Mouse (Mus musculus) hindbrain, embryonic 15.5 days (tissue): Measurements from ENCODE around the gene Zfp114. TPM values are rescaled to one million over a fixed set of nuclear protein-coding genes. Genes with fewer than 3 reads are reported as not detected.

Experiments
- ATAC-seq: fragments of 200-750 bp; cut with Nextera tagmentation; 2 replicates; pipeline ENCODE4 v1.8.0; 2017; ENCODE audit warnings: low read depth, moderate number of reproducible peaks, moderate TSS enrichment; ENCODE audit not compliant: low FRiP score
- H3K27ac ChIP-seq: fragments of 300-500 bp; sonication (generic); replicated peaks from 2 replicates; pipeline ENCODE4 v1.5.1; 2015; ENCODE audit warnings: mild to moderate bottlenecking, inconsistent platforms
- H3K27me3 ChIP-seq: fragments of 300-500 bp; sonication (generic); 2 replicates; pipeline ENCODE4 v1.6.1; 2015; ENCODE audit warnings: control low read depth, inconsistent platforms
- H3K36me3 ChIP-seq: fragments of 300-500 bp; sonication (generic); 2 replicates; pipeline ENCODE4 v1.6.1; 2015; ENCODE audit warnings: control low read depth, inconsistent platforms
- H3K4me1 ChIP-seq: fragments of 300-500 bp; sonication (generic); replicated peaks from 2 replicates; pipeline ENCODE4 v1.6.1; 2015; ENCODE audit warnings: control low read depth, inconsistent platforms
- H3K4me2 ChIP-seq: fragments of 300-500 bp; sonication (generic); 2 replicates; pipeline ENCODE4 v1.6.1; 2015; ENCODE audit warnings: moderate library complexity, mild to moderate bottlenecking, inconsistent platforms
- H3K4me3 ChIP-seq: fragments of 300-500 bp; sonication (generic); 2 replicates; pipeline ENCODE4 v1.5.1; 2015; ENCODE audit warnings: mild to moderate bottlenecking, inconsistent platforms
- H3K9ac ChIP-seq: fragments of 300-500 bp; sonication (generic); 2 replicates; pipeline ENCODE4 v1.6.1; 2015; ENCODE audit warnings: inconsistent platforms
- H3K9me3 ChIP-seq: fragments of 300-500 bp; sonication (generic); 2 replicates; pipeline ENCODE4 v1.6.1; 2016; ENCODE audit warnings: control low read depth, inconsistent platforms
- WGBS: fragments of 180-500 bp; shearing (Covaris S2); methylation state at CpG from one replicate; pipeline ENCODE4 v1.1.7; 2015; 5-methylcytosine and 5-hydroxymethylcytosine counted together
- polyA plus RNA-seq: library from polyadenylated mRNA; unstranded; fragments of >200 nt; fragmentation: Nextera tagmentation; extraction: Ambion mirVana; gene quantifications from 2 replicates; pipeline ENCODE4 v1.2.1, GENCODE M21; 2015

Gene Zfp114
- polyA plus RNA-seq, 1 experiment from 2014 or later, result 5.0 TPM

DNA sequence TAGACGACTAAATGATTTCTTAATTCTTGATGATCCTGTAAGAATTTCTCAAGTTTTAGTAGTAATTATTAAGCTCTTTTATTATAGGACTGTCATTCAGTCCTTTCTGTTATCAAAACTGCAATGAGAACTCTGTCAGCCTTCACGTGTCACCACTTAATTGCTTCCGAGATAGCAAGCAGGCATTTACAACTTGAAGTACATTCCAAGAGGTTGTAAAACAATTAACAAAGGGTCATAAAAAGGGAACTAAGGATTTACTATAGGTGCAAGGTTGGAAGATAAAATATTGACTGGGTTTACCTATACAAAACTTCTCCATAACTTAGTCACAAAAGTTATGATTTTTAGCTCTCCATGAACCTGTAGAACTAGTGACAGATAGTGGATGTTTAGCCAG lies 18.3 kb downstream of the Zfp114 start:
- Histone ChIP-seq H3K9me3 (no peaks in the 10 kb centered on the region), H3K4me2 (no peak overlapping the region), H3K27me3 (no peaks in the 10 kb centered on the region), H3K4me3 (no peak overlapping the region), H3K27ac (no peak overlapping the region), H3K36me3 (peaks cover 32% of the 10 kb centered on the region), H3K9ac (no peak overlapping the region), H3K4me1 (no peaks in the 10 kb centered on the region)
- WGBS, result 86% methylated on average over 3 of the region's 3 CpGs
- no peak for ATAC-seq

DNA sequence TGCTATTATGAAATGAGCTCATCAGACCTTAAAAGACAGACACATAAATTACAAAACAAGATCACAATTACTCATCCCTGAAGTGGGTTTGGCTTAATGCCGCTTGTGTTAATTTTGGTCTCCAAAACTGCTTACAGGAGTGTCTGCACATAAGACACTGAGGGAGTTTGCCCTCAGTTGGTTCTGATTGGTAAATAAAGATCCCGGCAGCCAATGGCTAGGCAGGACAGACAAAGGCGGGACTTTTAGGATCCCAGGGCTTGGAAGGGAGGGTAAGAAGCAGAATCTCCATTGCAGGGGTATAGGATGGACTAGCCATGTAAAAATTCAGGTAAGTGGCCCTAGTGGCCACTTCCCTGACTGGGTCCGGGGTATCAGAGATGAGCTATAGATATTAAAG lies 22.1 kb downstream of the Zfp114 start:
- WGBS, result 97% methylated on average over 4 of the region's 4 CpGs
- H3K4me3 ChIP-seq, result no peak overlapping the region
- no peak for ATAC-seq
- no peak overlapping the region for H3K4me2 ChIP-seq
- no peaks in the 10 kb centered on the region for H3K27me3 ChIP-seq
- no peaks in the 10 kb centered on the region for H3K9me3 ChIP-seq
- H3K9ac ChIP-seq, result no peak overlapping the region
- H3K4me1 ChIP-seq, result no peaks in the 10 kb centered on the region
- H3K27ac ChIP-seq, result no peak overlapping the region
- peaks cover 67% of the 10 kb centered on the region for H3K36me3 ChIP-seq

DNA sequence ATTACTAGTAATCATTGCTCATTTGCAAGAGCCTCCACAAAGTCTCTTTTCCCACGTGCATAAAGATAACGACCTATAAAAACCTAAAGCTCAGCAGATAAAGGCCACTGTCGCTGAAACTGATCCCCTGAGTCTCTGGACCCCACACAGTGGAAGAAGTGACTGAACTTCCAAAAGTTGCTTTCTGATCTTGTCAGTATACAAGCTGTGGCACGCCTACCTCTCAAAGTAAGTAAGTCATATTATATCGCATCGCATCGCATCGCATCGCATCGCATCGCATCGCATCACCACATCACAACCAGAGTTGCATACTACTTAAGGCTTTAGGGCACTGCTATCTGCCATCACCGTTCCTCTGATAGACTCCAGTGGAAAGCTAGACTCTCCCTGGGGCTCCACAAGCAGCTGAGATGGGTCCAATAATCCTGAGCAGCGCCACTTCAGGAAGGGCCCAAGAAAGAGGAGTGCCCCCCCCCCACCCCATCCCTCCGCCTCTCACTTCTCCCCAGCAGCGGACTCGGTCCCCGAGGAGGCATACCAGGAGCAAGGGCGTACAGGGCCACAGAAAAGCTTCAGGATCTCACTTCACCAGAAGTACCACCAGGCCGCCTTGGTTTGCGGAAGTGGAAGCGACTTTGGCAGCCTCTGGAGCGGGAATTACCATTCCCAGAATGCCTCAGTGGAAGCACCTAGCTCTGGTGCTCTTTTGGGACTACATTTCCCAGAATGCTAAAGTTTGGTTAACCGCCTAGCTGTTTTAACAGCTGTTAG lies 32.8 kb downstream of the Zfp114 start:
- H3K4me2 ChIP-seq, result peak overlapping the region; percentile 81
- no peaks in the 10 kb centered on the region for H3K27me3 ChIP-seq
- H3K4me1 ChIP-seq, result peaks cover 11% of the 10 kb centered on the region
- ATAC-seq, result peak; percentile 88
- WGBS, result 10% methylated on average over 24 of the region's 24 CpGs
- peaks cover 22% of the 10 kb centered on the region for H3K36me3 ChIP-seq
- no peaks in the 10 kb centered on the region for H3K9me3 ChIP-seq
- peak overlapping the region; percentile 73 for H3K27ac ChIP-seq
- peak overlapping the region; percentile 71 for H3K9ac ChIP-seq
- H3K4me3 ChIP-seq, result peak overlapping the region; percentile 72

DNA sequence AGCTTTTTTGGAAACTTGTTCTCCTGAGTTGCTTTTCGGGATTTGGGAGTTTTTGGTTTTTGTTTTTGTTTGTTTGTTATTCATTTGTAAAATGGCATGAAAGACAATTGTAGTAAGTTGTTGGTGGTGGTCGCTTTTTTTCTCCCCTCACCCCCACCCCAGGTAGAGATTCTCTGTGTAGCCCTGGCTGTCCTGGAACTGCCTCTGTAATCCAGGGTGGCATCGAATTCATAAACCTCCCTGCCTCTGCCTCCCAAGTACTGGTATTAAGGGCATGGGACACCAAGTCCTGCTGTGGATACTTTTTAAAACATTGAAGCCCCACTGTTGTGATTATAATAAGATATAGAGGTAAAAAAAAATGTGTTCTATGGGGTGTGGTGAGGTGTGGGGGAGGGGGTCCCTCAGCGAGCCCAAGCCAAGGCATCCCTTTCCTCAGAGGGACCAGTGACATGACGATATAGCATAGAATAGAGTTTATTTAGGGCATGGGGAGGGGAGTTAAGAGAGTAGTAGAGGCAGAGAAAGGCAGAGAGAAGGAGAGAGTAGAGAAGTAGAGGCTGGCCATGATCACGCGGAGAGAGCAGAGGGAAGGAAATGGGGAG lies 33.5 kb downstream of the Zfp114 start:
- Histone ChIP-seq H3K36me3 (peaks cover 17% of the 10 kb centered on the region), H3K4me1 (peaks cover 11% of the 10 kb centered on the region), H3K9me3 (no peaks in the 10 kb centered on the region), H3K27ac (no peak overlapping the region), H3K4me3 (peak overlapping the region; percentile 72), H3K4me2 (peak overlapping the region; percentile 81), H3K27me3 (no peaks in the 10 kb centered on the region), H3K9ac (no peak overlapping the region)
- 60% methylated on average over 7 of the region's 7 CpGs for WGBS
- ATAC-seq, result peak; percentile 71

DNA sequence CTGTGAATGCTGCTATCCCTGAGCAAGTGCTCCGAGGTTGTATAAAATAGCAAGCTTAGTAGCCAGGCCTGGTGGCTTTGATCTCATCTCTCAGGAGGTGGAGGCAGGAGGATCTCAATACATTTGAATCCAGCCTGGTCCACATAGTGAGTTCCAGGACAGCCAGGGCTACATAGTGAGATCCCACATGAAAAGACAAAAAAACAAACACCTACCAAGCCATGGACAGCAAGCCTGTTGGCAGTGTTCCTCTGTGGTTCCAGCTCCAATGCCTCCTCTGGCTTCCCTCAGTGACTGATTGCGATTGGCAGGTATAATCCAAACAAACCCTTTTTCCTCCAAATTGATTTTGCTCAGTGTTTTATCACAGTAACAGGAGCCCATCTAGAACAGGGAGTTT lies 35.4 kb downstream of the Zfp114 start:
- Histone ChIP-seq H3K4me3 (no peak overlapping the region), H3K9ac (no peak overlapping the region), H3K27ac (no peak overlapping the region), H3K9me3 (no peaks in the 10 kb centered on the region), H3K4me1 (peaks cover 11% of the 10 kb centered on the region), H3K4me2 (no peak overlapping the region), H3K36me3 (peaks cover 5% of the 10 kb centered on the region; the same call in 1 of the 2 replicates), H3K27me3 (no peaks in the 10 kb centered on the region)
- ATAC-seq, result no peak
- 84% methylated on average over 2 of the region's 2 CpGs for WGBS

DNA sequence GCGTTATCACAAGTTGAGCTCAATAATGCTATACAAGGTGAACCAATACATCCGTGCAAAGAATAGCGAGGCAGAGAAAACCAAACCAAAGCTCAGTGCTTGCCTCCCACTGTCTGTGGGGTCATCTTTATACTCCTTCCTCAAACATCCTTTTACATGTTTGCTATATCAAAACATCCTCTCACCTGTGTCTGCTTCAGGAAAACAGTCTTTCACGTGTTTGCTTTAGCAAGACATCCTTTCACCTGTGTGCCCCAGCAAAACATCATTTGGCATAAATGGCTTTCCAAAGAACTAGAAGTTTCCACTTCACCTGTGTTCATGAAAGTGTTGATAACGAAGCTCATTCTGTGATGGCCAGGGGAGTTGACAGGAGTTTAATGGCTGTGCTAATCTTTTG lies 36.5 kb downstream of the Zfp114 start, which contains the start of gene Zfp111:
Zfp111 (minus strand) TSS at position 101 of the 400 bp plus-strand sequence.
- H3K4me2 ChIP-seq, result no peak within 1 kb of the TSS

More for the DNA sequence above, 36.5 kb downstream of the Zfp114 start, which contains the start of gene Zfp111:
- Histone ChIP-seq H3K4me3 (no peak within 1 kb of the TSS), H3K27me3 (no peaks in the 10 kb centered on the region), H3K27ac (no peak within 1 kb of the TSS), H3K36me3 (no peaks in the 10 kb centered on the region), H3K4me1 (peaks cover 11% of the 10 kb centered on the region), H3K9ac (no peak within 1 kb of the TSS), H3K9me3 (no peaks in the 10 kb centered on the region)
- no peak for ATAC-seq
- WGBS, result 80% methylated on average over 5 of the region's 5 CpGs

Other genes with a start within 250 kb of the Zfp114 start
- gene Vmn1r179, start 248.1 kb upstream of the Zfp114 start, polyA plus RNA-seq, result not detected in 2 replicates
- not detected in 2 replicates for gene Vmn1r180, start 224.4 kb upstream of the Zfp114 start, polyA plus RNA-seq
- not detected in 2 replicates for gene Vmn1r181, start 200.4 kb upstream of the Zfp114 start, polyA plus RNA-seq
- gene V1rd19, start 173.4 kb upstream of the Zfp114 start, polyA plus RNA-seq, result not detected in 2 replicates
- not detected in 2 replicates for gene Vmn1r183, start 121.8 kb upstream of the Zfp114 start, polyA plus RNA-seq
- gene Zfp180, start 93.1 kb upstream of the Zfp114 start, polyA plus RNA-seq, result 33.7 and 35.5 TPM in 2 replicates
- gene Zfp112, start 62.7 kb upstream of the Zfp114 start, polyA plus RNA-seq, result 9.8 and 11.0 TPM in 2 replicates
- 23.3 and 25.2 TPM in 2 replicates for gene Zfp235, start 40.9 kb upstream of the Zfp114 start, polyA plus RNA-seq
- 5.2 and 5.9 TPM in 2 replicates for gene Zfp111, start 36.4 kb downstream of the Zfp114 start, polyA plus RNA-seq
- gene Zfp109, start 62.5 kb downstream of the Zfp114 start, polyA plus RNA-seq, result 4.4 and 4.5 TPM in 2 replicates
- gene Zfp108, start 79.7 kb downstream of the Zfp114 start, polyA plus RNA-seq, result 7.0 and 7.5 TPM in 2 replicates
- 6.2 and 8.2 TPM in 2 replicates for gene Zfp93, start 95.4 kb downstream of the Zfp114 start, polyA plus RNA-seq
- 39.5 and 42.3 TPM in 2 replicates for gene Zfp61, start 126.2 kb downstream of the Zfp114 start, polyA plus RNA-seq
- gene Zfp94, start 141.6 kb downstream of the Zfp114 start, polyA plus RNA-seq, result 19.5 and 20.3 TPM in 2 replicates
- gene Tescl, start 158.9 kb downstream of the Zfp114 start, polyA plus RNA-seq, result 0.23 and 0.38 TPM in 2 replicates
- gene Lypd5, start 174.1 kb downstream of the Zfp114 start, polyA plus RNA-seq, result not detected in 2 replicates
- gene Kcnn4, start 195.2 kb downstream of the Zfp114 start, polyA plus RNA-seq, result 2.3 and 2.9 TPM in 2 replicates
- 32.8 and 42.5 TPM in 2 replicates for gene Smg9, start 224.6 kb downstream of the Zfp114 start, polyA plus RNA-seq